ENCODE assay signal across 8 mouse cellular contexts in genomic region chr2:37703230-37703954, GRCm38 (mm10). TPM values are rescaled to one million over a fixed set of nuclear protein-coding genes. Genes with fewer than 3 reads are reported as not detected.
DNase-seq lines count a peak whose midpoint lies in the region; ATAC-seq and TF ChIP-seq lines count a peak whose summit lies in the region.

TSS of gene Strbp (minus strand) at chr2:37703859.

- peak within 1 kb of the TSS; percentile 89 for H3K27ac ChIP-seq in hindbrain, embryonic 12.5 days

- 0 out of 2 replicates have a peak, but pooled peaks cover 4% of the 10 kb centered on the region for H3K36me3 ChIP-seq in hindbrain, embryonic 12.5 days

- peak; percentile 48 for TF ChIP-seq CTCF in Patski (IDR thresholded peaks at IDR 0.05)

- H3K9me3 ChIP-seq in hindbrain, embryonic 12.5 days (replicated peaks) = no peaks in the 10 kb centered on the region

- CTCF ChIA-PET in Patski (lab: Charles Lee) = interaction anchor here (1.1 to 2.9 kb wide), 5 partner anchors 9 to 133 kb away, joined by 3 to 16 read pairs (median 4); no protein-coding TSS in a partner anchor

- in situ Hi-C loops in Patski (cut with MboI; ENCODE audit: low pct_unique_long_range_greater_than_20kb) = no loop called here

- peak within 1 kb of the TSS; percentile 88 for H3K4me2 ChIP-seq in hindbrain, embryonic 12.5 days (replicated peaks)

- peak within 1 kb of the TSS; percentile 93 for H3K4me3 ChIP-seq in hindbrain, embryonic 12.5 days

- POLR2A ChIA-PET in Patski (lab: Charles Lee) = interaction anchor here (1.0 to 1.4 kb wide), 2 partner anchors 17 to 68 kb away, joined by 4 to 9 read pairs; no protein-coding TSS in a partner anchor

- no peaks in the 10 kb centered on the region for H3K27me3 ChIP-seq in Patski
- H3K27me3 ChIP-seq in hindbrain, embryonic 12.5 days = peaks cover 7% of the 10 kb centered on the region; the same call in 1 of the 2 replicates

- peak within 1 kb of the TSS; percentile 98 for H3K9ac ChIP-seq in hindbrain, embryonic 12.5 days

- peak; percentile 41 for DNase-seq in Patski (ENCODE audit: low read depth, low spot score)
- DNase-seq in cerebellum, postnatal 10 days = peak; percentile 99
- DNase-seq in frontal cortex, postnatal 10 days (ENCODE audit: low spot score in 2 of 2) = peak; percentile 89 to 94
- peak; percentile 91 to 93 for DNase-seq in layer of hippocampus, postnatal 14 days (ENCODE audit: low spot score in 2 of 2)
- DNase-seq in lung, postnatal 10 days = peak; percentile 94
- DNase-seq in ovary, postnatal 14 days (ENCODE audit: low spot score) = peak; percentile 87
- DNase-seq in thymus, postnatal 10 days (ENCODE audit: low spot score in 2 of 2) = peak; percentile 94 to 98

- H3K4me1 ChIP-seq in hindbrain, embryonic 12.5 days = peaks cover 25% of the 10 kb centered on the region

- peak; percentile 70 for ATAC-seq in Patski
- peak; percentile 92 for ATAC-seq in hindbrain, embryonic 12.5 days (ENCODE audit: low FRiP score)

- under 1% methylated on average over 79 of the region's 98 CpGs for WGBS in hindbrain, embryonic 12.5 days

RNA-seq across cellular contexts. Expression of gene Strbp, which starts in this region (rescaled TPM):
- polyA plus RNA-seq in Patski (2021) = 51.8 TPM
- 102 and 107 TPM in 2 replicates for polyA plus RNA-seq in hindbrain, embryonic 12.5 days (2016; fragmentation: Nextera tagmentation; extraction: Ambion mirVana)
- 100 to 1,000 TPM; 147 to 161 TPM for total RNA-seq in layer of hippocampus, postnatal 14 days (2021)

Comparison
In these comparisons a context has a peak if more than half of its experiments do, and no peak if none do; other contexts are left out.
1. Peak in every context shown above with its lines: DNase-seq, ATAC-seq, H3K4me3 ChIP-seq and H3K27ac ChIP-seq.
2. DNase-seq: peak in every context shown above with its lines; median percentile 99 in cerebellum, postnatal 10 days; 96 in thymus, postnatal 10 days; 94 in lung, postnatal 10 days; 92 in layer of hippocampus, postnatal 14 days; 92 in frontal cortex, postnatal 10 days; 87 in ovary, postnatal 14 days; 41 in Patski.